Comparison of ENCODE assay signal across 9 mouse cellular contexts in genomic region chr16:4862863-4863483, GRCm38 (mm10). TPM values are rescaled to one million over a fixed set of nuclear protein-coding genes. Genes with fewer than 3 reads are reported as not detected.
DNase-seq lines count a peak whose midpoint lies in the region; ATAC-seq lines count a peak whose summit lies in the region.
"Had no signal": no experiment of that assay in that cellular context is flagged by ENCODE, and none has a peak within 500 bp of the region (broad histone marks: within the 10 kb centered on the region; RNA-seq: fewer than 3 reads in every experiment).

No protein-coding gene starts in this region.

- no peaks in the 10 kb centered on the region for H3K36me3 ChIP-seq in hindbrain, embryonic 14.5 days (replicated peaks; ENCODE audit: control insufficient read depth, insufficient read depth)
- peaks cover under 1% of the 10 kb centered on the region for H3K36me3 ChIP-seq in megakaryocyte, embryonic 14.5 days (replicated peaks; ENCODE audit: low read length)

- WGBS in hindbrain, embryonic 14.5 days, result 58% methylated on average over 9 of the region's 9 CpGs

- no peak overlapping the region for H3K27ac ChIP-seq in hindbrain, embryonic 14.5 days

- H3K4me3 ChIP-seq in hindbrain, embryonic 14.5 days (replicated peaks; ENCODE audit: low read length), result no peak overlapping the region
- peak overlapping the region; percentile 69 for H3K4me3 ChIP-seq in megakaryocyte, embryonic 14.5 days (replicated peaks)

- peak; percentile 92 for DNase-seq in NIH3T3 (ENCODE audit: low read depth)
- peak; percentile 47 for DNase-seq in cerebellum, adult 9-11 months
- peak; percentile 69 for DNase-seq in gastrocnemius, adult 18-20 months (ENCODE audit: low spot score)
- DNase-seq in hindbrain, embryonic 14.5 days (ENCODE audit: low spot score), result peak; percentile 50
- DNase-seq in left cerebral cortex, postnatal 25 days (ENCODE audit: low spot score in 2 of 2), result peak; percentile 69 to 75
- DNase-seq in right cerebral cortex, postnatal 25 days, result peak; percentile 65
- peak; percentile 62 to 78 for DNase-seq in urinary bladder, postnatal 36 days (ENCODE audit: low spot score in 2 of 2)

- intact Hi-C loops in left cerebral cortex, postnatal 25 days (cut with DNase I), result loop anchor here (10.0 kb wide), 1 partner anchor 98 kb away; no protein-coding TSS in a partner anchor

- H3K4me2 ChIP-seq in hindbrain, embryonic 14.5 days (replicated peaks), result no peak overlapping the region

- ATAC-seq in hindbrain, embryonic 14.5 days (ENCODE audit: low FRiP score), result peak; percentile 55; the same call in 1 of the 2 replicates

- no peaks in the 10 kb centered on the region for H3K4me1 ChIP-seq in hindbrain, embryonic 14.5 days (replicated peaks; ENCODE audit: control insufficient read depth, insufficient read depth, low read length)
- peaks cover 33% of the 10 kb centered on the region for H3K4me1 ChIP-seq in megakaryocyte, embryonic 14.5 days

- no peaks in the 10 kb centered on the region for H3K9me3 ChIP-seq in hindbrain, embryonic 14.5 days (ENCODE audit: control insufficient read depth, low read length)
- no peaks in the 10 kb centered on the region for H3K9me3 ChIP-seq in megakaryocyte, embryonic 14.5 days

- H3K27me3 ChIP-seq in hindbrain, embryonic 14.5 days (ENCODE audit: control insufficient read depth, insufficient read depth, low read length), result no peaks in the 10 kb centered on the region
- H3K27me3 ChIP-seq in megakaryocyte, embryonic 14.5 days (replicated peaks), result no peaks in the 10 kb centered on the region

- H3K9ac ChIP-seq in hindbrain, embryonic 14.5 days, result no peak overlapping the region

RNA-seq across cellular contexts. Expression of gene Ubald1, which starts 17.1 kb away (rescaled TPM):
- 10 to 100 TPM; 35.4 to 37.6 TPM for total RNA-seq in gastrocnemius, adult 18-20 months (2021)
- 54.0 and 54.4 TPM in 2 replicates for polyA plus RNA-seq in hindbrain, embryonic 14.5 days (2014; fragmentation: Nextera tagmentation; extraction: Ambion mirVana)
- 10 to 100 TPM; 86.6 to 88.2 TPM for total RNA-seq in left cerebral cortex, postnatal 25 days (2021)
- polyA plus RNA-seq in megakaryocyte, embryonic 14.5 days (2012; ENCODE audit: insufficient read depth, low replicate concordance), result 336 and 551 TPM in 2 replicates

RNA-seq across cellular contexts. Expression of gene Mgrn1, which starts 23.1 kb away (rescaled TPM):
- 10 to 100 TPM; 54.2 to 62.4 TPM for total RNA-seq in gastrocnemius, adult 18-20 months (2021)
- 119 and 122 TPM in 2 replicates for polyA plus RNA-seq in hindbrain, embryonic 14.5 days (2014; fragmentation: Nextera tagmentation; extraction: Ambion mirVana)
- total RNA-seq in left cerebral cortex, postnatal 25 days (2021), result 100 to 1,000 TPM; 200 to 206 TPM
- 29.1 and 37.7 TPM in 2 replicates for polyA plus RNA-seq in megakaryocyte, embryonic 14.5 days (2012; ENCODE audit: insufficient read depth, low replicate concordance)

RNA-seq across cellular contexts. Expression of gene 4930562C15Rik, which starts 27.8 kb away (rescaled TPM):
- not detected for total RNA-seq in gastrocnemius, adult 18-20 months (2021)
- 0.34 and 0.74 TPM in 2 replicates for polyA plus RNA-seq in hindbrain, embryonic 14.5 days (2014; fragmentation: Nextera tagmentation; extraction: Ambion mirVana)
- total RNA-seq in left cerebral cortex, postnatal 25 days (2021), result not detected
- not detected in 2 replicates for polyA plus RNA-seq in megakaryocyte, embryonic 14.5 days (2012; ENCODE audit: insufficient read depth, low replicate concordance)
- polyA plus RNA-seq: large intestine, adult 2 months had no signal
